Mouse (Mus musculus): ENCODE measurements around the gene Wapl. TPM values are rescaled to one million over a fixed set of nuclear protein-coding genes. Genes with fewer than 3 reads are reported as not detected.
A peak's percentile ranks its signal among the peaks of the same experiment; 100 is the strongest.

The Wapl gene
- 10 to 100 TPM; 31.8 to 33.3 TPM for total RNA-seq (2021)

- DNase-seq (ENCODE audit: extremely low spot score in 1 of 2, low spot score in 2 of 2) = peak; percentile 95 to 98
- intact Hi-C loops (cut with DNase I) = loop anchor here (10.0 kb wide), 1 partner anchor 91 kb away; no protein-coding TSS in a partner anchor
Measured at GRCm38 (mm10) chr14:34673395-34674228, at the start of gene Wapl. Gene Wapl (plus strand): TSS chr14:34673928.

- no peak for DNase-seq (ENCODE audit: extremely low spot score in 1 of 2, low spot score in 2 of 2)
- intact Hi-C loops (cut with DNase I) = no loop called here
Measured at GRCm38 (mm10) chr14:34626824-34627223, 46.9 kb upstream of the Wapl start.

DNA sequence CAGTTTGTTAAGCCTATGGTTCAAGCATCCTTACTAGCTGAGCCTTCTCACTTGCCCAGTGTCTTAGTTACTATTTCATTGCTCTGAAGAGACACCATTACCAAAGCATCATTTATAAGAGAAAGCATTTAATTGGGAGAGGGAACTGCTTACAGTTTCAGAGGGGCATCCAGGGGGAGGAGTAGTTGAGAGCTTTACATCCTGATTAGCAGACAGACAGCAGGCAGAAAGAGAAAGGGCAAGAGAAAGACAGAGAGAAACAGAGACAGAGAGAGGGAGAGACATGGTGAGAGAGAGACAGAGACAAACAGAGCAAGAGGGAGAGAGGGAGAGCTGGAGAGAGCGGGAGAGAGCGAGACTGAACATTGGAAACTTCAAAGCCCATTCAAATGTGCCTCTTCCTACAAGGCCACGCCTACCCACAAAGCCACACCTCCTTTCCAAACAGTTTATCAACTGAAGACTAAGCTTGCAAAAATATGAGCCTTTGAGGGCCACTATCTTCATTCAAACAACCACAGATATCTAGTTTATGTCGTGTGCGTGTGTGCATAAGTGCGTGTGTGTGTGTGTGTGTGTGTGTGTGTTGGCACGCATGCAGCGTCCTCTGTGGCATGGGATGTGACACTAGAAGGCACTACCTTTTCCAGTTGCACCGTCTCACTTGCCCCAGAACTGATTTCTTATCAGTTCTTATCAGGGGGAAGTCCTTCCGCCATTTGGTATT lies 40.8 kb upstream of the Wapl start:
- DNase-seq (ENCODE audit: extremely low spot score in 1 of 2, low spot score in 2 of 2) = no peak
- intact Hi-C loops (cut with DNase I) = no loop called here

- DNase-seq (ENCODE audit: extremely low spot score in 1 of 2, low spot score in 2 of 2) = no peak
- intact Hi-C loops (cut with DNase I) = no loop called here
Measured at GRCm38 (mm10) chr14:34635192-34635591, 38.5 kb upstream of the Wapl start.

DNA sequence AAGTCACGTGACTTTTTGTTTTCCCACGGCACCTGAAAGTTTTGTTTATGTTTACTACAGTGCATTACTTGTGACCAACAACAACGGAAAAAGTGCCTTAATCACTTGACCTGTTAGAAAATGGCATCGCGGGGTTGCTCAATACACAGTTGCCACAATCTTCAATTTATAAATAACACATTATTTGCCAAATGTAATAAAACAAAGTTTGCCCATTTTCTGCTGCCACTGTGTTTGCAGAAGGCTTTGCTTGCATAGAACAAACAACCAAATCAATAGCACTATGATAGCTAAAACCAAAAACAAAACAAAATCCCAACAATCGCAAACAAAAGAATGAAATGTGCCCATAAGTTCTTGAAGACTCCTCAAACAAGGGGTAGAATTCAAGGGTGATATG lies 38.0 kb upstream of the Wapl start:
- intact Hi-C loops (cut with DNase I) = no loop called here
- DNase-seq (ENCODE audit: extremely low spot score in 1 of 2, low spot score in 2 of 2) = no peak

- no peak for DNase-seq (ENCODE audit: extremely low spot score in 1 of 2, low spot score in 2 of 2)
- intact Hi-C loops (cut with DNase I) = no loop called here
Measured at GRCm38 (mm10) chr14:34644140-34644539, 29.6 kb upstream of the Wapl start.

DNA sequence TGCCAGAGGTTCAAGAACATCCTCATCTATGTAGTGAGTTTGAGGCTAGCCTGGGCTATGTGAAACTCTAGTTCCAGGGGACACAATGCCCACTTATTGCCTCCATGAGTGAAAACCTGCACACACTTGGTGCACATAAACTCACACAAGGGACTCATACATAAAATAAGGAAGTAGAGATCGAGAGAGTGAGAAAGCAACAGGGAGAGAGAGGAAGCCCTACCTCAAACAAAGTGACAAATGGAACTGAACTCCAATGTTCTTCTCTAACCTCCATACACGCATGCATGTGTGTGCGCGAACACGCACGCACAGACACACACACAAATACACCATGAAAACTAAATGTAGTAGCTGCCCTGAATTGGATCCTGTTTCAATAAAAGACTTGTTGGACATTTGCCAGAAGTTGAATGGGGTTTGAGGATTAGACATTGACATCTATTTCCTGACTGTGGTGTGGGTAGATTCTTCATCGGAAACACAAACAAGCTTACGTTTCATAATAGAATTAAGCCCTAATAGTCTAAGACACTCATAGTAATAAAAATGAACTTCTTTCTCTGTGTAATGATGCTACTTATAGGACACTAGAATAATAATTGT lies 25.8 kb upstream of the Wapl start:
- intact Hi-C loops (cut with DNase I) = no loop called here
- no peak for DNase-seq (ENCODE audit: extremely low spot score in 1 of 2, low spot score in 2 of 2)

- DNase-seq (ENCODE audit: extremely low spot score in 1 of 2, low spot score in 2 of 2) = no peak
- intact Hi-C loops (cut with DNase I) = no loop called here
Measured at GRCm38 (mm10) chr14:34657131-34657530, 16.6 kb upstream of the Wapl start.

GRCm38 (mm10) chr14:34660351-34660787 lies 13.4 kb upstream of the Wapl start:
- intact Hi-C loops (cut with DNase I) = no loop called here
- peak in 1 of 2 experiments; percentile 24 for DNase-seq (ENCODE audit: extremely low spot score in 1 of 2, low spot score in 2 of 2)

DNA sequence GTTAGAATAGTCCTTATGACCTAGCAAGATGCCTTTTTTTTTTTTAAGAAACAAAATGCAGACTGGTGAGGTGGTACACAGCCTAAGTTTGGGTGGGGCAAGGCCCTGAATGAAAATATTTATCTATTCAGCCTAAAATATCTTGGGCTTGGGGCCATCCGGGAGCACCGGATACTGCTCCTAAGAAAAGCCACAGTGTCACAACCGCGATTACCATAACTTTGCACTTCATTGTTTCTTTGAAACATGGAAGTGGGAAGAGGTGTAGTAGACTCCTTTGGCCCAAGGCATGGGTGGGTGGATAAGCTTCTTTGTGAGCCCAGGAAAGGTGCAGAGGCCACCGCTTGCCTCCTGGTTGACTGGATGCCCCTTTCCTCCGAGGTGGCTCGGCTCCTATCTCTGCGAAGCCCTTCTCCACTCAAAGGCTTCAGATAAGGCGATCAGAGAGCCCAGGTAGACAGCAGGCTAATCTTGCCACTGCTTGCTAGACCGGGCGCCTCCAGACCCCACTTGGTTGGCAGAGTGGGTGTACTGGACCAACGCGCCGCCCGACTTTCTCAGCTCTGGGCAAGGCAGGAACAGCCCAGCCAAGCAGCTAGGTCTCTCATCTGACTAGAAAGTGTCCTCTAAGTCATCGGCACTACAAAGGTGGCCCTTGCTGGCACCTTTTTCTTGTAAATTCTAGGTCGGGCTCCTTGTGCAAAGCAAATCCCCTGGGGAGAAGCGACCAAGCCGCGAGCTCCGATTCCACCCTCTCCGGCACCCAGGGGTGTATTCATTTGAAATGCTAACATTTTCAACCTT lies 12.7 kb upstream of the Wapl start:
- intact Hi-C loops (cut with DNase I) = no loop called here
- no peak for DNase-seq (ENCODE audit: extremely low spot score in 1 of 2, low spot score in 2 of 2)

DNA sequence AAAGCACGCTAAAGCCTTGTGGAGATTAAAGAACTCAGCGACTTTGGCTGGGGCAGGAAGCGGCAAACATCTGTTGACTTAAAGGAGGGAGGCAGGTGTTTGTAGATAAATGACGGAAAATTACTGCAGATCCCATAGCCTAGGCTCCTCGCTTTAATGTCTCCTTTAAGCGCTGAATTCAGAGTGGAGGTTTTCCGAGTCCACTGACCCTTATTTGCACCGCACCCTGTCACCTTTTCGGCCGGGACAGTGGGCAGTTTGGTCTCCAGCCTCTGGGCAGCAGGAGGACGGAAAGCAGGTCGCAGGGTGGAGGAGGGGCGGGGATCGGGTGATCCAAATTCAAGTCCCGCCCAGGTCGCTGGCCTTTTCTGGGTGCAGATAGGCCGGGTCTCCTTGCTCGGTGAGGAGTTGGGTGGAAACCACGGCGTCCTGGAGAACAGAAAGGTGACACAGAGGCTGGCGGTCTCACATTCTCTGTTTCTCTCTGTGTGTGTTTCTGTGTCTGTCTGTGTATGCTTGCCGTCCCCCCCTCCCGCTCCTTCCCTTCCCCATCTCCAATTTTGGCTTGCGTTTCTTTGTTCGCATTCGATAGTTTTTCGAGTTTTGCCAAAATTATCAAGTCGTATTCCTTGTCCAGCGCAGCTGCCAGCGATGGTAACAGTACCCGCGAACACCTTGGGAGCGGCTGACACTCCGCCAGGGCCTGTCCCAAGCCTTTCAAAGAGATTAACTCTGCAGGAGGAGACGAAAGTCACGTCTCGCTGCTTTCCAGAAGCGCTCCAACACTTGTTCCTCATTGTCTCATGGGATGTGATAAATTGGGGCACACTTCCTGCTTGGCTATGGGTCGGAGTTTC lies 11.9 kb upstream of the Wapl start:
- intact Hi-C loops (cut with DNase I) = no loop called here
- peak in 1 of 2 experiments; percentile 64 for DNase-seq (ENCODE audit: extremely low spot score in 1 of 2, low spot score in 2 of 2)

DNA sequence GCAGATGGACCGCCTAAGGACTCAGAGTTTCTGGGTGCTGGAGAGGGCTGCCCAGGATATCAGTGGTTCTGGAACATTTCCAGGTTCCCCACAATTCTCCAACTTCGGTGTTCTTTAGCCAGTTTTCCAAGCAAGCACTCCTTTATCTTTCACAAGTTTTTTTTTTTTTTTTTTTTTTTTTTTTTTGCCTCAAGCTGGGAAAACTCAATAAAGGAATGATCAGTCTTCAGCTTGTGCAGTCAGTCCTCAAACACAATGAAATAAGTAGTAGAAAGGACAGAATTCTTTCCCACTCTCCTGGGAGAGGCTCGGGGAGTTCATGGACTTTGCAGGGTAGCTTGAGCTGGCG lies 11.3 kb upstream of the Wapl start:
- no peak for DNase-seq (ENCODE audit: extremely low spot score in 1 of 2, low spot score in 2 of 2)
- intact Hi-C loops (cut with DNase I) = no loop called here

DNA sequence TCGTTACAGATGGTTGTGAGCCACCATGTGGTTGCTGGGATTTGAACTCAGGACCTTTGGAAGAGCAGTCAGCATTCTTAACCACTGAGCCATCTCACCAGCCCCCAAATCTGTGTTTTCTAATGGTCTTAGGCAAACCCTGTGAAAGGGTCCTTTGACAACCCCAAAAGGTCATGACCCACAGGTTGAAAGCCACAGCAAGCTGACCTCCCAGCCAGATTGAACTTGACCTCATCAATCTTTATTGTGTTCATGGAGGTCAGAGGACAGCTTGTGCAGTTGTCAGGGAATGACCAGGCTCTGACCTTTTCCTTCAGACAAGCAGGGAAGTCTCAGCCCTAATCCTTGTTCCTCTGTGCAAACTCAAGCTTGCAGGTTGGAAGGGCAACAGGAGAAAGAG lies 10.3 kb upstream of the Wapl start:
- no peak for DNase-seq (ENCODE audit: extremely low spot score in 1 of 2, low spot score in 2 of 2)
- intact Hi-C loops (cut with DNase I) = no loop called here

DNA sequence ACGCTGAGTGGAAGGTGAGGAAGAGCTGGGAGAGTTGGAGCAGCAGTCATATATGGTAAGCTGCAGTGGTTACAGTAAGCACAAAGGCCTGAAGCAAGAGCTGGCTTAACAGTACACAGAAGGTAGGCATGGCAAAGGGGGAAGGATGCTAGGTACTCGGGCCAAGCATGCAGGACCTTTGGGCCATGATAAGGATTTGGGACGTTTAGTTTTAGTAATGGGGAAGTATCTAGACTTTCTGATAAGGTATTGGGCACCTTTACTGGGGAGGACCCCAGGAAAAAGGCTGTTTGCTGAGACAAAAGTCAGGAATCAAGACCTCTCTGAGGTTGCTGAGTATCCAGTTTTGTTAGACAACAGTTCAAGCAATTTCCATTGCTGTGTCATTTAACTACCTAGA lies 4.6 kb upstream of the Wapl start:
- intact Hi-C loops (cut with DNase I) = no loop called here
- DNase-seq (ENCODE audit: extremely low spot score in 1 of 2, low spot score in 2 of 2) = no peak

DNA sequence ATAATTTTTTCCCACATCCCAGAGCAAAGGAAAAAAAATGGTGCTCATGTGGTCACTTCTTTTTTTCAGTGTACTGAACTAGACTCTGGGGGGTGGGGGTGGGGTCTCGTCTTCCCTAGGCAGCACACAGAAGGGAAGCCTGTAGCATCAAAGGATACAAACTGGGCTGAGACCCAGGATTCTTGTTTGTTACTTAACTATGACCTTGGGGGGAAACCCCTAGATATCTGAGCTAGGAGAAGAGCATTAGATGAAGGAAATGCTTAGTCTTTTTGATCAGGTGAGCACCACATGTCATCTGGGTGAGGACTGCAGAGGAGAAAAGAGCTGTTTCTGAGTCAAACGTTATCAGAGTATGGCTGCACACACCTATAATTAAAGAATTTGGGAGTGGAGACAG lies 3.5 kb upstream of the Wapl start:
- no peak for DNase-seq (ENCODE audit: extremely low spot score in 1 of 2, low spot score in 2 of 2)
- intact Hi-C loops (cut with DNase I) = loop anchor here (10.0 kb wide), 1 partner anchor 95 kb away; no protein-coding TSS in a partner anchor

DNA sequence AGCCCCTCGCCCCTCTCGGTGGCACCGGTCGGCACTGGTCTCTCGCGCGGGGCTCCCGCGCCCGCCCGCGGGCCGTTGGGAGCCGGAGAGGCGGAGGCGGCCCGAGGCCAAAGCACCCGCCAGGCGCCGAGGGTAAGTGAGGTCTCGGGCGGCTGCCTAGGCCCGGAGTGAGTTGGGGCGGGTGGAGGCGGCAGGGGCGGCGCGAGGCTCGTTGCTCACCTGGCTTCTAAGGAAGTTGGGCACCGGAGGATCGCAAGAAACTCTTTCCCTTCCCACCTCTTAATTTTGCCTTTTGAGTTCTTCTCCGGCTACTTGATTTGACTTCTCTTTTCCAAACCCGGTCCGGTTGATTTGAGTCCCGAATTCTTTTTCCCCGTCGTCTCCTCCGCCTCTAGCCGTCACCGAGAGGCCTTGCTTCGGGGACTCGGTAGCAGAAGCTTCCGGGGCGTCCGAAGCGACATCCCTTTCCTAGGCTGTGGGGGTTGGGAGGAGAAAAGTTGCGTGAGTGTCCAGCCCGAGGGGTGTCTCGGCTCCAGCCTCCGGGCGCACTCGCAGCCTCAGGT lies 582 bp downstream of the Wapl start:
- intact Hi-C loops (cut with DNase I) = loop anchor here (10.0 kb wide), 1 partner anchor 90 kb away; no protein-coding TSS in a partner anchor
- DNase-seq (ENCODE audit: extremely low spot score in 1 of 2, low spot score in 2 of 2) = peak; percentile 7 to 68

DNA sequence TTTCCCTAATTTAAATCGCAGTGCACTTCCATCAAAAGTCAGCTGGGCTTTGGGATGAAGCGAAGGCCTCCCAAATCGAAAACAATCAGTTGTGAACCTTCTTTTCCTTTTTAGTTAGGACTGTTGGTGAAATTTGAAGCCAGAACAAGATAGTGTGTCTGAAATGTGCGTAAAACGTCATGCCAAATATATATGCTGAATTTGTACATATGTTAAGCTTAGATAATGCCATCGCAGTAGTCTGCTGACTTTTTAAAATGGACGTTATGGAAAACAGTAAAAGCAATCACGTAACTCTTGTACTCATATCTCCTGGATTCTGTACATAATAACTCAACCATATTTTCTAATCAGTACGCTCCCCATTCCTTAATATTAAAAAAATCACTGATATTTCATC lies 1.2 kb downstream of the Wapl start:
- intact Hi-C loops (cut with DNase I) = loop anchor here (10.0 kb wide), 1 partner anchor 90 kb away; no protein-coding TSS in a partner anchor
- no peak for DNase-seq (ENCODE audit: extremely low spot score in 1 of 2, low spot score in 2 of 2)

Data from left cerebral cortex, postnatal 10 days (tissue).